Mouse (Mus musculus) heart, adult 9 months (tissue): Measurements from ENCODE around the gene Nlrc5.
"Not testable (repeated sequence)": the region's sequence is repeated elsewhere in the genome, so short reads cannot be mapped to it uniquely, and the experiment has no call there.

Experiments used
- DNase-seq, 2 experiments: peaks; one replicate each; pipeline ENCODE4 v3.0.0; 2022; ENCODE audit warnings: low spot score in 2 of 2

Gene Nlrc5

DNA sequence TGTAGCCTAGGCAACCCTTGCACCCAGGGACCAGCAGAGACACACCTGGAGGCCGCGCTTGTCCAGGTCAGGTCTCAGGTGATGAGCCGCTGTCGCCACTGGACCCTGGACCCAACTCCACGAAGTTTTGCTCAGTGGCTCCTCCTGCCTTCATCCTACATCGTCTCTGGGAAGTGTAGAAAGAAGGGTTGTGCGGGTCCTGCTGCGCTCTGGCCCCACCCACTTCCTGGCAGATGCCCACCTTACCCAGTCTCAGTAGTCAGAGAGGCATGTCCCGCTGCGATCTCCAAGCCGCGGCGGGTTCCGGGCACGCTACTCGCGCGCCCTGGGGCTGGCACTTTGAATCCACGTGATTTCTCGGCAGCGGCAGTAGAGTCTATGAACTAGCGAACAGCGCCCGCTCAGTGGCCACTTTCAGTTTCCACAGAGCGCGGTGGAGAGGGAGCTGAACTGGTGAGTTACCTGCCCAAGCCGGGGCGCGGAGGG is at the start of gene Nlrc5:
Nlrc5 (plus strand) TSS at position 376 of the 486 bp plus-strand sequence.
- peak; percentile 71 to 79 for DNase-seq

DNA sequence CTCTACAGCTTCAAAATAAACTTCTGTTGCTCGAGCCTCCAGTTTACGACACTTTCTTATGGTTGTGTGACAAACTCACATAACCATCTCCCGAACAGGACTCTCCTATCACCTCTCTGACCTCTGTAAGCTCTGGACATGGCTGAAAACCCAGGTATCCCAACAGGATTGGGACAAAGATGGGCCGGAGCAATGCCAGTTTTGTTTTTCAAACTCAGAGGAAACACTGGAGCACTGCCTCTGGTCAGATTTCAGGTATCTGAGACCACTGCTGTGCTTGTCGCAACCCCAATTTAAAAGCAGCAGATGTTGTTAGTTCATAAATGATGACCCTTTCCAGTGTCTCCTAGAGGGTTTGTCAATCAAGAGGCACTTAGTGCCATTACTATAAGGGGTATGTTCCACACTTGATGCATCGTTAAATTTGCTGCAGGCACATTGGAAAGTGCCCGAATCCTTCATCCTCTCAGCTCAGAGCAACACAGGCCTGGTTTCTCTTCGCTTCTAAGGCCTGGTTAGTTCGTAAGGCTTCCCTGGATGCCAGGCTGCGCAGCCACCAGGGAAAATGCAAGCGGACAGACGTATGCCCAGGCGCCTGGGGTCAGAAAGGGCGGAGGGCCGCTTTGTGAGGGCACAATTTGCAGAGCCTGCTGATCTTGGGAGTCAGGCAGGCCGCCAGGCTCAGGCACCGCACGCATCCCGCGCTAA is 48.5 kb upstream of the Nlrc5 start:
- DNase-seq = no peak

GRCm38 (mm10) chr8:94386214-94387026 is 47.7 kb upstream of the Nlrc5 start, which contains the start of gene Herpud1:
Herpud1 (plus strand) TSS chr8:94386438.
- peak; percentile 99 for DNase-seq

GRCm38 (mm10) chr8:94387027-94387684 is 47.0 kb upstream of the Nlrc5 start:
- peak; percentile 94 to 96 for DNase-seq

- DNase-seq = no peak
These were observed 46.4 kb upstream of the Nlrc5 start for GRCm38 (mm10) chr8:94387785-94388184.

GRCm38 (mm10) chr8:94389531-94389930 is 44.6 kb upstream of the Nlrc5 start:
- DNase-seq = no peak

- no peak for DNase-seq
These were observed 43.7 kb upstream of the Nlrc5 start for GRCm38 (mm10) chr8:94390429-94390828.

DNA sequence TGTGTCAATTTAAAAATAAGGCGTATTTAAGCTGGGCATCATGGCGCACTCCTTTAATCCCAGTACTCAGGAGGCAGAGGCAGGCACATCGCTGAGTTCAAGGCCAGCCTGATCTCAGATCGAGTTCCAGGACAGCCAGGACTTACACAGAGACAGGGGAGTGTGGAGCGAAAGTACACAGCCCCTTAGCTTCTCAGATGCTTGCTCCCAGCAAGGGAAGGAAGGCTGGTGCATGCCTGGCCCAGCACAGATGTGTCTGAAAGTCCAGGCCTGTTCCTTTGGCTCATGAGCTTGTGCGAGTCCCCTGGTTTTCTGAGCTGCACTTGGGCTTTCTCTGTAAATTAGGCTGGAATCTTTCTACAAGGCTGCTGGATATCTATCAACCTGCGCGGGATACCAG is 43.2 kb upstream of the Nlrc5 start:
- no peak for DNase-seq

DNA sequence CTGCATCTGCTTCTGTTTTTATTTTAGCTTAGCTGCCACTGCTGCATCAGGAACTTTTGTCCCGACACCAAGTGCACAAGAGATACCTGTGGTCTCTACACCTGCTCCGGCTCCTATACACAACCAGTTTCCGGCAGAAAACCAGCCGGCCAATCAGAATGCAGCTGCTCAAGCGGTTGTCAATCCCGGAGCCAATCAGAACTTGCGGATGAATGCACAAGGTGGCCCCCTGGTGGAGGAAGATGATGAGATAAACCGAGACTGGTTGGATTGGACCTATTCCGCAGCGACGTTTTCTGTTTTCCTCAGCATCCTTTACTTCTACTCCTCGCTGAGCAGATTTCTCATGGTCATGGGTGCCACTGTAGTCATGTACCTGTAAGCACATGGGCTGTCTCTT is 42.0 kb upstream of the Nlrc5 start:
- peak; percentile 44 to 62 for DNase-seq

DNA sequence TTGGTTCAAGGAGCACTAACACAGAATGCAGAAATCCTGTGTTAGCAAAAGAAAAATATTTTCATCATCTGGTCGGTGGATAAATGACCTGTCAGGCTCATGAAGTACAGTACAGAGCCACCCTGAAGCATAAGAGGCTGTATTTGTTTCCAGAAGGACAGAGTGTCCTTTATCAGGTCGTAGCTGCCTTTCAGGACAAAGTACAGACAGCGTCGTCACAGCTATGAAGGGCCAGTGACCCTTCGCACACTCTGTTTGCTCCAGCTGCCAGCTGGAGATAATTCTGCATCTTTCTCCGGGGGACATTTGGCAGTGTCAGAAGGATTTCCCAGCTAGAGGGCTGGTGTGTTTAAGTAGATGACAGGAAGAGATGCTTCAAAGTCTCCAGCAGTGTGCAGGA is 41.5 kb upstream of the Nlrc5 start:
- no peak for DNase-seq

DNA sequence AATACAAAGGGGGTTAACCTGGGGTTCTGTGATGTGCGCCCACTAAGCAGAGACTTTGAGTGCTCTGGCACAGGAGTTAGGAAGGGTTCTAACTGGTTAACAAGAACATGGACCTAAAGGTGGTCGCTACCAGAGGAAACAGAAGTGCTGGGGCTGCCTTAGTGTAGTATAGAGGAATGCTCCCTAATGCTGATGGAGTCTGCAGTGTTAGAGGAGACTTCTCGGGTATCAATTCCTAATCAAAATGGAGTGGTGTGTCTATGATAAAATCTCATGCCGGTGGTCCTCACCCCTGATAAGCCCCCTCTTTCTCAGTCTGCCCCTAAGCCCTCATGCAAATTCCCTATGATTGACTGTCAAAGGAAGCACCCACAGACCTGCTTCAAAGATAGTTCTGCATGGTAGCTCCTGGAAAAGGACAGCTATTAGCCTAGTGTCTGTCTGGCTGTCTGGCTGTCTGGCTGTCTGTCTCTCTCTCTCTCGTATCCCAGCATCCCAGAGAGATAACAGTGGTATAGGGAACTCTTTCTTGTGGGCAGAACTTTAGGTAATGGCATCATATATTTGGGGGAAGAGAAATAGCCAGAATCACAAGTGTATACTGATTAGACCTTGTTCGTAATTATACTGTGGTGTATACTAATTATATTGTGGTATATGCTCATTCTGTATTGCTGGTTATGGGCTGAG is 38.2 kb upstream of the Nlrc5 start:
- DNase-seq = no peak

DNA sequence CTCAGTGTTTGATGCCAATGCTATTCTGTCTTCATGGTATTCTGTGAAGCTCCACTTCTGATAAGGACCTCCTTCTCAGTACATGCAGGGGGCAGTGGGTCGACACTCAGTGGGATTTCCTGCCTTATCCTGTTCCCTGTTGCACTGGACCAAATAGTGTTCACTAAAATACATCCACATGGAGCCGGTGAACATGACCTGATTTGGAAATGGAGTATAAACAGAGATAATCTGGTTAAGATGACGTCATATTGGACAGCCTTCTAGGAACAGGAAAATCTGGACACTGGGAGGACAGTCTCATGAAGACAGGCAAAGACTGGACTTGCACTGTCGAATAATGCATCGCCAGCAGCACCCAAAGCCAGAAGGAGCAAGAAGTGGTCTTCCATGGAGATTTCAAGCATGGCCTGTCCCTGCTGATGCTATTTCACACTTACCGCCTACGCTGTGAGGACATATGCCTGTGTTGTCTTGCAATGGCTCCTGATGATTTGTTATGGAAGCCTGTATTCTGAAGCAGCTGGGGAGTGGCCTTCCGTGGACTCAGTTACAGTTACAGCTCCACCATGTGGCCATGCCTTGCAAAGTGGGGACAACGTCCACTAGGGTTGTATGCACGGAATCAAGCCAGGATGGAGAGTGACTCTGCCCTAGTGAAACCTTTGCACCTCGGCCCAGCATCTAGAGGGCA is 37.0 kb upstream of the Nlrc5 start:
- DNase-seq = peak; percentile 44 to 60

GRCm38 (mm10) chr8:94398587-94398986 is 35.6 kb upstream of the Nlrc5 start:
- no peak for DNase-seq

- DNase-seq = no peak
These were observed 34.7 kb upstream of the Nlrc5 start for GRCm38 (mm10) chr8:94399361-94399953.

- not testable (repeated sequence) for DNase-seq
These were observed 34.2 kb upstream of the Nlrc5 start for GRCm38 (mm10) chr8:94399957-94400356.

- DNase-seq = no peak
These were observed 25.6 kb upstream of the Nlrc5 start for GRCm38 (mm10) chr8:94408443-94409080.

- DNase-seq = no peak
These were observed 24.6 kb upstream of the Nlrc5 start for GRCm38 (mm10) chr8:94409523-94409922.

DNA sequence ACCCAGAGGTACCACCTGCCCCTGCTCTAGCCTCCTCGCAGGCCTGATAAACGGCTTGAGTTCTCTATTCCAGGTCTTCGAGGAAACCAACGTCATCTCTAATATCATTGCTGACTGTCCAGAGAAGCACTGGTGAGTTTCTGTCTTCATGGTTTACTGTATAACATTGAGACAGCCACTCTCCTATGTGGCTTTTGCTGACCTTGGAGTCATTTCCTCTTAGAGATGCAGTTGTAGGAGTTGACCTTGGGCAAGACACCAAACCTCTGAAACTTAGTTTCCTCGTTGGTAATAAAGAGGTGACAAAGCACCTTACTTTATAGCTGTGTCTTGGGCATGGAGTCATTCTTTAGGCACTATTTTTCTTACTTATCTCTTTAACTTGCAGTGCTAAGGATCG is 21.6 kb upstream of the Nlrc5 start:
- DNase-seq = no peak

- no peak for DNase-seq
These were observed 20.6 kb upstream of the Nlrc5 start for GRCm38 (mm10) chr8:94413509-94413908.

GRCm38 (mm10) chr8:94415218-94415617 is 18.9 kb upstream of the Nlrc5 start:
- no peak for DNase-seq
